Mouse (Mus musculus): Measurements from ENCODE around the gene Sufu.

DNA sequence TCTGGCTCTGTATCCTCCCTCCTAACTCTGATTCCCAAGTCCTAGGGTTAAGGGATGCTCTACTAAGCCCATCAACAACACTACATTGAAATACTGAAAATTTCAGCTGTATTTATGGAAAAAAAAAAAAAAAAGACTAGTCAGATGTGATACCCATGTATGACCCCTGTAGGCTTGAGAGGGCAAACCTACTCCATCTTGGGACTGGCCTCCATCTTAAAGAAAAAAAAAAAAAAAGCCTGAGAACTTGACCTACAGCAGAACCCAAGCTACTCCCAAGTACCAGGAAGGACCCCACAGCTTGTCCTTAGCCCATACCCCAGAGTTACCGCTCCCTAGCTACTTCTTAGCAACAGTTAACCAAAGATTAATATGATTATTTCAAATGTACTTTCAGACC lies 49.5 kb upstream of the Sufu start:
- TF ChIP-seq CTCF (IDR thresholded peaks at IDR 0.05) (no peak), POLR2A (IDR thresholded peaks at IDR 0.05; ENCODE audit: insufficient read depth, low read depth, low read length) (no peak), EP300 (IDR thresholded peaks at IDR 0.05; ENCODE audit: insufficient read depth, low read depth, low read length) (no peak)

All from heart, adult 2 months (tissue).